Mouse (Mus musculus) brain, embryonic 14.5 days (tissue): ENCODE measurements around the gene Ttc21a.

Experiments used
- CTCF ChIP-seq: fragments of 200-500 bp; IDR thresholded peaks from 2 replicates; pipeline ENCODE4 v1.5.1; 2012; ENCODE audit warnings: inconsistent platforms, mild to moderate bottlenecking, moderate library complexity, borderline replicate concordance; ENCODE audit not compliant: insufficient read depth, insufficient read length; ENCODE audit errors: extremely low read depth
- POLR2A ChIP-seq: fragments of 200-500 bp; IDR thresholded peaks from 2 replicates; pipeline ENCODE4 v1.6.1; 2012; ENCODE audit warnings: mild to moderate bottlenecking, inconsistent platforms, borderline replicate concordance; ENCODE audit not compliant: poor library complexity, insufficient read depth, insufficient read length, severe bottlenecking; ENCODE audit errors: extremely low read depth

GRCm38 (mm10) chr9:119982956-119983551, 45.6 kb downstream of the Ttc21a start:
- TF ChIP-seq CTCF (no peak), POLR2A (no peak)
